Mouse (Mus musculus) heart, embryonic 16.5 days (tissue): ENCODE measurements around the gene Arpc2. TPM values are rescaled to one million over a fixed set of nuclear protein-coding genes. Genes with fewer than 3 reads are reported as not detected.

Source experiments
- ATAC-seq: fragments of 200-750 bp; cut with Nextera tagmentation; replicated peaks from 2 replicates; pipeline ENCODE4 v1.8.0; 2017; ENCODE audit warnings: moderate number of reproducible peaks; ENCODE audit not compliant: insufficient read depth, low FRiP score; ENCODE audit errors: extremely low read depth
- H3K27ac ChIP-seq: fragments of 300-500 bp; sonication (generic); 2 replicates; pipeline ENCODE4 v1.5.1; 2014; ENCODE audit warnings: mild to moderate bottlenecking, low read length, control low read depth, moderate library complexity
- H3K27me3 ChIP-seq: fragments of 300-500 bp; sonication (generic); 2 replicates; pipeline ENCODE4 v1.6.1; 2014; ENCODE audit warnings: low read length, mixed read lengths; ENCODE audit not compliant: control insufficient read depth, insufficient read depth
- H3K36me3 ChIP-seq: fragments of 300-500 bp; sonication (generic); 2 replicates; pipeline ENCODE4 v1.6.1; 2014; ENCODE audit not compliant: control insufficient read depth, insufficient read depth
- H3K4me1 ChIP-seq: fragments of 300-500 bp; sonication (generic); 2 replicates; pipeline ENCODE4 v1.6.1; 2014; ENCODE audit warnings: low read length, mixed read lengths; ENCODE audit not compliant: control insufficient read depth, insufficient read depth
- H3K4me2 ChIP-seq: fragments of 300-500 bp; sonication (generic); 2 replicates; pipeline ENCODE4 v1.6.1; 2014; ENCODE audit warnings: low read depth, mild to moderate bottlenecking, control low read depth, low read length
- H3K4me3 ChIP-seq: fragments of 300-500 bp; sonication (generic); 2 replicates; pipeline ENCODE4 v1.5.1; 2014; ENCODE audit warnings: mild to moderate bottlenecking, control low read depth, low read length
- H3K9ac ChIP-seq: fragments of 300-500 bp; sonication (generic); 2 replicates; pipeline ENCODE4 v1.6.1; 2014; ENCODE audit warnings: low read length, control low read depth
- H3K9me3 ChIP-seq: fragments of 300-500 bp; sonication (generic); replicated peaks from 2 replicates; pipeline ENCODE4 v1.6.1; 2016; ENCODE audit warnings: low read length; ENCODE audit not compliant: control insufficient read depth
- WGBS: fragments of 180-500 bp; shearing (Covaris S2); extraction: QIAGEN DNeasy Blood & Tissue Kit; methylation state at CpG from one replicate; pipeline ENCODE4 v1.1.7; 2014; 5-methylcytosine and 5-hydroxymethylcytosine counted together
- polyA plus RNA-seq: library from polyadenylated mRNA; unstranded; fragments of >200 nt; fragmentation: Nextera tagmentation; extraction: Ambion mirVana; gene quantifications from 2 replicates; pipeline ENCODE4 v1.2.1, GENCODE M21; 2015

The Arpc2 gene
- polyA plus RNA-seq, 1 experiment from 2014 or later = 472 TPM

GRCm38 (mm10) chr1:74230992-74231391, 4.9 kb upstream of the Arpc2 start:
- ATAC-seq = no peak
- WGBS = no CpG with 5 or more reads among the region's 1 CpGs
- Histone ChIP-seq H3K4me2 (no peak overlapping the region), H3K27ac (no peak overlapping the region), H3K4me1 (peaks cover 5% of the 10 kb centered on the region; the same call in 1 of the 2 replicates), H3K9me3 (no peaks in the 10 kb centered on the region), H3K27me3 (no peaks in the 10 kb centered on the region), H3K9ac (no peak overlapping the region), H3K36me3 (no peaks in the 10 kb centered on the region), H3K4me3 (no peak overlapping the region)

DNA sequence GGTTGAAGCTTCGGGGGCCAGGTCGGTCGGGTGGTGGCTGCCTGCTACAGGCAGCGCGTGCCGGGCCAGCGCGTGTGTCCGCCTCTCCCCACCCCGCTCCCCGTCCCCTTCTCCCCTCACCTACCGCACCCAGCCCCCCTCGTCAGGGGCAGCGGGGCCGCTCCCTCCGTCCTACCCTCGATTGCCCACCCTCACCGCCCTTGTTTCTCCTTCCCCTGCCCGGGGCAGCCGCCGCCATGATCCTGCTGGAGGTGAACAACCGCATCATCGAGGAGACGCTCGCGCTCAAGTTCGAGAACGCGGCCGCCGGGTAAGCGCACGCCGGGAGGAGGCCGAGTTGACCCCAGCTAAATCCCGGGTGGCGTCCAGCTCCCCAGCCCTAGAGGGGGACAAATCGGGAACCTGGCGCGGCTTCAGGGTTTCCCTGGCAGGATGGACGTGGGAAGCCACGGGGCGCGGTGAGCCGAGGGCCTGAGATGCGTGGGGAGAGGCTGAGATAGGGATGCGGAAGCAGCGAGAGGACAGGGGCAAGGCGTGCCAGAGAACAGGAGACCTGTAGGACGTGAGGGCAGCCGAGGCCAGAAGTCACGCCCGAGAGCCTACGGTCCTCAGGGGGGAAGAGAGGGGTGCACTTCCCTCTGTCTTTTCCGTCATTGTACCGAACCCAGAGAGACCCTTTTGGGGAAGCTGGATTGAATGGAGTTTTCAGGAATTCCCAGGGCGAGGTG, 870 bp downstream of the Arpc2 start:
- Histone ChIP-seq H3K4me1 (peaks cover 35% of the 10 kb centered on the region), H3K36me3 (no peaks in the 10 kb centered on the region), H3K27me3 (no peaks in the 10 kb centered on the region), H3K9me3 (no peaks in the 10 kb centered on the region), H3K4me2 (peak overlapping the region; percentile 77), H3K27ac (peak overlapping the region; percentile 93), H3K4me3 (peak overlapping the region; percentile 67), H3K9ac (peak overlapping the region; percentile 88)
- under 1% methylated on average over 46 of the region's 57 CpGs for WGBS
- ATAC-seq = peak; percentile 24

DNA sequence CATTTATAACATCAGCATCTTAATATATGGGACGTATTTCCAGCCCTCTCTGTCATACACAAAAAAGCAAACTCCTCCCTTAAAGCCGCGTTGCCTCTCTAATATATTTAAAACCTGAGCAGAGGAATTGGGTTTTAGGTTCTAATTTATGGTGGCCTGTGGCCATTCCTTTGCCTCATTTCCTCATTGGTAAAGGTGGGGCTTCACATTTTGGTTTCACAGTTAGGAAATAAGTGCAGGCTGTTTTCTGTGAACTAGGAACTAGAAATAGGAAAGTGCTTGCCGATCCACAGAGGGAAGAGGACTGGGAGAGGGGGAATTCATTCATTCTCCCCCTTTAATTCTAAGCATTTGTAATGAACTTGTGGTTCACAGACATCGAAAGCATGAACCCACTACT, 1.8 kb downstream of the Arpc2 start:
- H3K4me2 ChIP-seq = peak overlapping the region; percentile 77
- H3K4me1 ChIP-seq = peaks cover 35% of the 10 kb centered on the region
- peak overlapping the region; percentile 88 for H3K9ac ChIP-seq
- H3K27me3 ChIP-seq = no peaks in the 10 kb centered on the region
- peak overlapping the region; percentile 93 for H3K27ac ChIP-seq
- 16% methylated on average over 5 of the region's 5 CpGs for WGBS
- H3K9me3 ChIP-seq = no peaks in the 10 kb centered on the region
- peak overlapping the region; percentile 67 for H3K4me3 ChIP-seq
- H3K36me3 ChIP-seq = no peaks in the 10 kb centered on the region
- ATAC-seq = no peak

- 30% methylated on average over 1 of the region's 1 CpGs for WGBS
- Histone ChIP-seq H3K4me1 (peaks cover 35% of the 10 kb centered on the region), H3K36me3 (no peaks in the 10 kb centered on the region), H3K9ac (peak overlapping the region; percentile 88), H3K4me2 (peak overlapping the region; percentile 77), H3K27me3 (no peaks in the 10 kb centered on the region), H3K9me3 (no peaks in the 10 kb centered on the region), H3K4me3 (peak overlapping the region; percentile 67), H3K27ac (peak overlapping the region; percentile 8; the same call in 1 of the 2 replicates)
- ATAC-seq = no peak
Measured at GRCm38 (mm10) chr1:74238136-74238535, 2.3 kb downstream of the Arpc2 start.

DNA sequence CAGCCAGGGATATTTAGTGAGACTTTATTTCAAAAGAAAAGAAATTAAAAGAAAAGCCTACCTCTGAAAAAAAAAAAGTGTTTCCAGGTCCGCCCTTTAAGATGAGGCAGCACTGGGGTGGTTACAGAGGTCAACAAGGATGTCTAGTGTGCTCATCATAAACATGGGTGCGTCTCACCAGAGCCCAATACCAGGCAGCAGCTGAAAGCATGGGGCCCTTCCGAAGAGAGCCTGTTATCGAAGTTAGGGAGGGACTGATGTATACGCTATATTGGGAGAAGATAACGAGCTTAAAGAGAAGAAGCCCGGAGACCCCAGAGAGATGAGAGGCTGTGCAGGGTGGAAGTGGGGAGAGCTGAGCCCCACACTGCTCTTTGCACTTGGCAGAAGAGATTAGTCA, 3.3 kb downstream of the Arpc2 start:
- Histone ChIP-seq H3K27ac (peak overlapping the region; percentile 82), H3K4me3 (peak overlapping the region; percentile 67), H3K4me2 (peak overlapping the region; percentile 77), H3K36me3 (no peaks in the 10 kb centered on the region), H3K27me3 (no peaks in the 10 kb centered on the region), H3K9me3 (no peaks in the 10 kb centered on the region), H3K4me1 (peaks cover 40% of the 10 kb centered on the region), H3K9ac (peak overlapping the region; percentile 56)
- no peak for ATAC-seq
- WGBS = 14% methylated on average over 7 of the region's 7 CpGs

DNA sequence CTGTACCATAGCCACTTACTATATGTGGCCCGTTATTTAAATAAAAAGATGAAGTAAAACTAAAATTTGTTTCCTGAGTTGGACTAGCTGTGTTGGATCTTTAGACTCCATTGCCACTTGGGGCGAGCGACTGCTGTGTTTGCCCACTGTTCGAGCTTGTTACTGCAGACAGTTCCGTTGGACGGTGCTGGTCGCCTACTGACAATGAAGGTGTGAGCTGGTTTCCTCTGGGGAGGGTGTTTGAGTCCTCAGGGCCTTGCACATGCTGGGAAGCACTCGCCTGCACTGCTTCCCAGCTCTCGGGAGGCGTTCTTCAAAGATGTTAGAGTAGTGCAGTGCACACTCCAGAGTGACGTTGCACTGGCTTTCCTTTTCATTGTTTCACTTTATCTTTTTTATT, 3.7 kb downstream of the Arpc2 start:
- H3K4me2 ChIP-seq = peak overlapping the region; percentile 77
- H3K4me1 ChIP-seq = peaks cover 45% of the 10 kb centered on the region
- H3K27ac ChIP-seq = peak overlapping the region; percentile 82
- H3K27me3 ChIP-seq = no peaks in the 10 kb centered on the region
- H3K36me3 ChIP-seq = no peaks in the 10 kb centered on the region
- H3K9ac ChIP-seq = peak overlapping the region; percentile 56
- H3K9me3 ChIP-seq = no peaks in the 10 kb centered on the region
- no peak for ATAC-seq
- 12% methylated on average over 11 of the region's 11 CpGs for WGBS
- peak overlapping the region; percentile 67 for H3K4me3 ChIP-seq

DNA sequence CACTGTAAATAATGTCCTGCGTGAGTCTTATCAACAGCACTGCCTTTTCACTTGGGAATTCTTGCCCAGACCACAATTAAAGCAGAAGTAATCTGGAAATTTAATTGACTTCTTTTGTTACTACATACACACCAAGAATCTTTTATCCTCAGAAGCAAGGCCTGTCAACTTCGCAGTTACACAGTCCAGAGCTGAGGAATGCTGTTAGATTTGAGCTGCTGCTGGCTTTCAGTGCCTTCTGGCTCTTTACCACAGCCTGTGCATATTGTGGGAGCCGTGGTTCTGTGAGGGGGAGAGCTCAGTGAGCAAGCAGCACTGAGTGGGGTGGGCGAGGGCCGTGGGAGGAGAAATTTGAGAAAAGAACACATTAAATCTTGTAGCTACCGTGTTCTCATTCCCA, 4.4 kb downstream of the Arpc2 start:
- H3K9me3 ChIP-seq = no peaks in the 10 kb centered on the region
- peak overlapping the region; percentile 82 for H3K27ac ChIP-seq
- H3K9ac ChIP-seq = peak overlapping the region; percentile 34
- H3K4me2 ChIP-seq = peak overlapping the region; percentile 77
- WGBS = 13% methylated on average over 6 of the region's 6 CpGs
- H3K27me3 ChIP-seq = no peaks in the 10 kb centered on the region
- H3K4me3 ChIP-seq = peak overlapping the region; percentile 9; the same call in 1 of the 2 replicates
- ATAC-seq = 0 out of 2 replicates have a peak, but pooled peaks have one; percentile 43
- H3K36me3 ChIP-seq = no peaks in the 10 kb centered on the region
- peaks cover 49% of the 10 kb centered on the region for H3K4me1 ChIP-seq

DNA sequence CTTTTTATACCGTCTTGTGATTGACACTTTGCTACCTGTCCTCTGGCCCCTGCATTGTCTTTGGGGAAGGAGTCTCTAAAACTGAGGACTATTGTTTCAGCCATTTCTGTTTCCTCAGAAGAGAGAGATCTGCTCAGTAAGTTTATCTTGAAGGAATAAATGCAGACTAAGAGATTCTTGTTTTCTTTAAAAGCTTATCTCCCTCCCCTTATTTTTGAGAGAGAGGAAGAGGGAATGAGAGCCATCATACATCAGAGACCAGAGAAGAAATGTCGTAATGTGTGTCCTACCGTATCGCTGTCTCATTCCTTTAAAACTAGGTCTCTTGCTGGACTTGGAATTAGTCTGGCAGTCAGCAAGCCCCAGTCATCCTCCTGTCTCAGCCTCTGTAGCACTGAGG, 4.9 kb downstream of the Arpc2 start:
- Histone ChIP-seq H3K9ac (peak overlapping the region; percentile 34), H3K4me2 (peak overlapping the region; percentile 77), H3K27ac (peak overlapping the region; percentile 82), H3K27me3 (no peaks in the 10 kb centered on the region), H3K4me3 (no peak overlapping the region), H3K9me3 (no peaks in the 10 kb centered on the region), H3K36me3 (0 out of 2 replicates have a peak, but pooled peaks cover under 1% of the 10 kb centered on the region), H3K4me1 (peaks cover 52% of the 10 kb centered on the region)
- no peak for ATAC-seq
- 31% methylated on average over 4 of the region's 4 CpGs for WGBS

- Histone ChIP-seq H3K36me3 (peaks cover 12% of the 10 kb centered on the region; the same call in 1 of the 2 replicates), H3K27ac (no peak overlapping the region), H3K27me3 (no peaks in the 10 kb centered on the region), H3K9ac (no peak overlapping the region), H3K4me1 (peaks cover 46% of the 10 kb centered on the region), H3K4me2 (no peak overlapping the region), H3K4me3 (no peak overlapping the region), H3K9me3 (no peaks in the 10 kb centered on the region)
- 69% methylated on average over 2 of the region's 2 CpGs for WGBS
- ATAC-seq = no peak
Measured at GRCm38 (mm10) chr1:74245525-74245924, 9.6 kb downstream of the Arpc2 start.
